Mouse (Mus musculus): ENCODE data around the gene Cyp4f13. TPM values are rescaled to one million over a fixed set of nuclear protein-coding genes. Genes with fewer than 3 reads are reported as not detected.

Cyp4f13 gene
- total and polyA plus RNA-seq, 3 experiments: 11.9 to 18.6 (median 18.5) TPM

DNA sequence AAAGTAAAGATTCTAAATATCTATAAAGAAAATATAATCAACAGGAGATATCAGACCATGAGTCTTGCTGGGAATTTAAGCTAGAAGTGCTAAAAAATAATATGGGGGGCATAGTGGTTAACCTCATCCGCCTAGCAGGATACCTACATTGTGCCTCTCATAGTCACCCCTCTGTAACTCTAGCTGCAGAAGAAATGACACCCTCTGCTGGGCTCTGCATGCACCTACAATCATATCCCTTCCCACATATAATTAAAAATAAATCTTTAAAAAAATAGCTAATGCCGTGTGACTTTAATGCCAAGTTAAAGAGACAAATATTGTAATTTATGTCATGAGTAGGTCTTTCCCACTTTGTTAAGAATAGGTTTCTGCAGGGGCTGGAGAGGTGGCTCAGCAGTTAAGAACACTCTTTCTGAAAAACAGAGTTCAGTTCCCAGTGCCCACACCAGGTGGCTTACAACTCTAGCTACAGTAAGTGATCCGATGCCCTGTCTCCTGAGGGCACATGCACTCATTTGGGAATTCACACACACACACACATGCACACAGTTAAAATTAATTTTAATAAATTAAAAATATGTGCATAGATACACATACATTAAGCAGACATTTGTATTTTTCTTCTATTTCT, 2.7 kb downstream of the Cyp4f13 start:
- H3K9me3 ChIP-seq (replicated peaks; ENCODE audit: low read length): no peaks in the 10 kb centered on the region
- H3K9ac ChIP-seq (ENCODE audit: insufficient read depth, low read depth): no peak overlapping the region
- no peaks in the 10 kb centered on the region for H3K79me2 ChIP-seq (replicated peaks; ENCODE audit: control insufficient read depth, extremely low read depth, insufficient read depth, poor library complexity, severe bottlenecking)
- H3K27me3 ChIP-seq (replicated peaks): no peaks in the 10 kb centered on the region
- TF ChIP-seq ZNF384 (IDR thresholded peaks at IDR 0.05; ENCODE audit: low read depth, low read length) (no peak), MYC (IDR thresholded peaks at IDR 0.05; ENCODE audit: low read depth, low read length) (no peak), ELF1 (IDR thresholded peaks at IDR 0.05; ENCODE audit: low read depth, low read length) (no peak), SMC3 (IDR thresholded peaks at IDR 0.05; ENCODE audit: low read depth, low read length) (peak; percentile 27), USF1 (IDR thresholded peaks at IDR 0.05; ENCODE audit: low read depth, low read length) (no peak), RAD21 (IDR thresholded peaks at IDR 0.05; ENCODE audit: low read depth, low read length) (peak; percentile 3), JUND (conservative IDR thresholded peaks at IDR 0.05; ENCODE audit: low read depth, low read length) (no peak), CHD1 (IDR thresholded peaks at IDR 0.05; ENCODE audit: low read depth, low read length) (no peak), CTCF (conservative IDR thresholded peaks at IDR 0.05 in 1 of 2, IDR thresholded peaks at IDR 0.05 in 1 of 2; ENCODE audit: low read depth in 2 of 2, low read length in 2 of 2) (peak; percentile 11 to 48; a peak in 3 of 4 replicates), NRF1 (IDR thresholded peaks at IDR 0.05; ENCODE audit: low read depth, low read length) (no peak)
- dilution Hi-C loops (cut with MboI; ENCODE audit: extremely low pct_ligation_motif_present, extremely low pct_unique_long_range_greater_than_20kb, low sequenced_read_pairs): no loop called here
- H3K4me2 ChIP-seq (ENCODE audit: insufficient read depth, low read depth, poor library complexity, severe bottlenecking): no peak overlapping the region
- peaks cover 9 to 36% of the 10 kb centered on the region in 2 experiments for H3K4me1 ChIP-seq (ENCODE audit: control insufficient read depth in 1 of 2, insufficient read depth in 2 of 2)
- peaks cover 0 to 29% of the 10 kb centered on the region in 2 experiments for H3K36me3 ChIP-seq (replicated peaks in 1 of 2; ENCODE audit: control insufficient read depth in 1 of 2, insufficient read depth in 1 of 2, low read length in 1 of 2)
- no peak overlapping the region for H3K27ac ChIP-seq (ENCODE audit: insufficient read depth, low read depth)
- DNase-seq (ENCODE audit: extremely low read depth): no peak
- no peak overlapping the region for H3K4me3 ChIP-seq (replicated peaks in 1 of 3; ENCODE audit: low read depth in 2 of 3, low read length in 2 of 3, poor library complexity in 1 of 3)
- in situ Hi-C loops (cut with MboI; ENCODE audit: low pct_ligation_motif_present, low pct_unique_long_range_greater_than_20kb, low sequenced_read_pairs): loop anchor here (5.0 kb wide), 1 partner anchor 37 kb away; no protein-coding TSS in a partner anchor

- no peak for DNase-seq (ENCODE audit: extremely low read depth)
- Histone ChIP-seq H3K4me2 (ENCODE audit: insufficient read depth, low read depth, poor library complexity, severe bottlenecking) (no peak overlapping the region), H3K27ac (ENCODE audit: insufficient read depth, low read depth) (no peak overlapping the region), H3K4me3 (replicated peaks in 1 of 3; ENCODE audit: low read depth in 2 of 3, low read length in 2 of 3, poor library complexity in 1 of 3) (no peak overlapping the region), H3K9ac (ENCODE audit: insufficient read depth, low read depth) (no peak overlapping the region), H3K79me2 (replicated peaks; ENCODE audit: control insufficient read depth, extremely low read depth, insufficient read depth, poor library complexity, severe bottlenecking) (no peaks in the 10 kb centered on the region), H3K27me3 (replicated peaks) (no peaks in the 10 kb centered on the region), H3K36me3 (replicated peaks in 1 of 2; ENCODE audit: control insufficient read depth in 1 of 2, insufficient read depth in 1 of 2, low read length in 1 of 2) (peaks cover 0 to 31% of the 10 kb centered on the region in 2 experiments), H3K4me1 (ENCODE audit: control insufficient read depth in 1 of 2, insufficient read depth in 2 of 2) (peaks cover 9 to 36% of the 10 kb centered on the region in 2 experiments), H3K9me3 (replicated peaks; ENCODE audit: low read length) (no peaks in the 10 kb centered on the region)
- dilution Hi-C loops (cut with MboI; ENCODE audit: extremely low pct_ligation_motif_present, extremely low pct_unique_long_range_greater_than_20kb, low sequenced_read_pairs): no loop called here
- TF ChIP-seq ETS1 (conservative IDR thresholded peaks at IDR 0.05; ENCODE audit: low read depth, low read length) (no peak), PAX5 (IDR thresholded peaks at IDR 0.05; ENCODE audit: low read length) (no peak)
- in situ Hi-C loops (cut with MboI; ENCODE audit: low pct_ligation_motif_present, low pct_unique_long_range_greater_than_20kb, low sequenced_read_pairs): no loop called here
These were observed 3.5 kb downstream of the Cyp4f13 start for GRCm38 (mm10) chr17:32943661-32944060.

DNA sequence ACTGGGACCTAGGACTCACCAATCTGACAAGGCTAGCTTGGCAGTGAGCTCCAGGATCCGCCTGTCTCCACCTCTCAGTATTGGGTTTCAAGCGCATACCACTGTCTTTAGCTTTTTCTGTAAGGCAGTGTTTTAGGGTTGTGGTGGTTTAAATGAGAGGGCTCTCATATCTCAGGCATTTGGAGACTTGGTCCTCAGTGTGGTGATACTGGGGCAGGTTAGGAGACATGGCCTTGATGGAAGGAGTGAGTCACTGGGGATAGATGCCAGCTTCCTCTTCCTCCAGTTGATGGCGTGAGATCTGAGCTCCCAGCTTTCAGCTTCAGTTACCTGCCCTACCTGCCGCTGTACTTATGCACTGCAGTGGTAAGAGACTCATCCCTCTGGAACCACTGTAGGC, 7.4 kb downstream of the Cyp4f13 start:
- Histone ChIP-seq H3K9ac (ENCODE audit: insufficient read depth, low read depth) (no peak overlapping the region), H3K4me2 (ENCODE audit: insufficient read depth, low read depth, poor library complexity, severe bottlenecking) (no peak overlapping the region), H3K4me3 (replicated peaks in 1 of 3; ENCODE audit: low read depth in 2 of 3, low read length in 2 of 3, poor library complexity in 1 of 3) (no peak overlapping the region), H3K36me3 (replicated peaks in 1 of 2; ENCODE audit: control insufficient read depth in 1 of 2, insufficient read depth in 1 of 2, low read length in 1 of 2) (peaks cover 0 to 36% of the 10 kb centered on the region in 2 experiments), H3K79me2 (replicated peaks; ENCODE audit: control insufficient read depth, extremely low read depth, insufficient read depth, poor library complexity, severe bottlenecking) (no peaks in the 10 kb centered on the region), H3K27me3 (replicated peaks) (no peaks in the 10 kb centered on the region), H3K9me3 (replicated peaks; ENCODE audit: low read length) (no peaks in the 10 kb centered on the region), H3K27ac (ENCODE audit: insufficient read depth, low read depth) (no peak overlapping the region), H3K4me1 (ENCODE audit: control insufficient read depth in 1 of 2, insufficient read depth in 2 of 2) (peaks cover 0 to 14% of the 10 kb centered on the region in 2 experiments; a peak in 2 of 4 replicates)
- no peak for DNase-seq (ENCODE audit: extremely low read depth)
- dilution Hi-C loops (cut with MboI; ENCODE audit: extremely low pct_ligation_motif_present, extremely low pct_unique_long_range_greater_than_20kb, low sequenced_read_pairs) (no loop called here), in situ Hi-C loops (cut with MboI; ENCODE audit: low pct_ligation_motif_present, low pct_unique_long_range_greater_than_20kb, low sequenced_read_pairs) (no loop called here)
- 0 out of 2 replicates have a peak, but pooled peaks have one; percentile 7 for TF ChIP-seq JUN (IDR thresholded peaks at IDR 0.05; ENCODE audit: insufficient read depth, low read depth, low read length)
- peak; percentile 27; the same call in 1 of the 2 replicates for TF ChIP-seq JUND (conservative IDR thresholded peaks at IDR 0.05; ENCODE audit: low read depth, low read length)
- TF ChIP-seq ZKSCAN1 (IDR thresholded peaks at IDR 0.05; ENCODE audit: borderline replicate concordance, low read depth, low read length): no peak

Measured in CH12.LX (cell line).